Mouse (Mus musculus) liver, adult 2 months (tissue): ENCODE data around the gene Usp39.

ENCODE experiments used
- CTCF ChIP-seq: fragments of 200-500 bp; IDR thresholded peaks from 2 replicates; pipeline ENCODE4 v1.5.1; 2011; ENCODE audit warnings: low read depth, low read length, control low read depth
- POLR2A ChIP-seq: fragments of 200-500 bp; IDR thresholded peaks from 2 replicates; pipeline ENCODE4 v1.6.1; 2011; ENCODE audit warnings: low read length, control low read depth; ENCODE audit not compliant: insufficient read depth; ENCODE audit errors: extremely low read depth

- no peak for TF ChIP-seq CTCF
- TF ChIP-seq POLR2A = no peak
Measured at GRCm38 (mm10) chr6:72374820-72375563, 30.0 kb upstream of the Usp39 start.
